Mouse (Mus musculus) MEL (cell line): Measurements from ENCODE around the gene Higd2a. TPM values are rescaled to one million over a fixed set of nuclear protein-coding genes. Genes with fewer than 3 reads are reported as not detected.

Experiments
- polyA plus RNA-seq, 2 experiments: library from polyadenylated mRNA; stranded (reverse) in 1 of 2; unstranded in 1 of 2; fragments of >175 nt in 1 of 2; fragments of >200 nt in 1 of 2; gene quantifications; 2 replicates each; pipeline versions ENCODE4 v1.2.1 to v1.2.4; 2012; ENCODE audit warnings: low replicate concordance in 2 of 2, low read depth in 1 of 2; ENCODE audit not compliant: insufficient read length in 2 of 2, insufficient read depth in 1 of 2, missing spikeins in 1 of 2
- total RNA-seq: library from RNA; depleted of rRNA; stranded (reverse); fragments of 300-350 nt; gene quantifications from 2 replicates; pipeline ENCODE4 v1.2.3, GENCODE M21; 2012; rRNA removed

Higd2a gene
- total and polyA plus RNA-seq, 3 experiments = 54.0 to 131 TPM; not detected in 1

Other genes starting within 250 kb of the Higd2a start
- gene Cplx2, start 218.9 kb upstream of the Higd2a start, total RNA-seq = 1.8 and 2.1 TPM in 2 replicates
- gene Cplx2, start 218.9 kb upstream of the Higd2a start, polyA plus RNA-seq = 1 to 10 TPM in 1 of 2 experiments, not detected in 1; 4.7 TPM
- 89.6 and 94.0 TPM in 2 replicates for gene Thoc3, start 121.4 kb upstream of the Higd2a start, total RNA-seq
- gene Thoc3, start 121.4 kb upstream of the Higd2a start, polyA plus RNA-seq = 100 to 1,000 TPM in 1 of 2 experiments, not detected in 1; 109 TPM
- gene Simc1, start 86.4 kb upstream of the Higd2a start, total RNA-seq = 4.9 and 5.6 TPM in 2 replicates
- gene Simc1, start 86.4 kb upstream of the Higd2a start, polyA plus RNA-seq = 10 to 100 TPM in 1 of 2 experiments, not detected in 1; 11.9 TPM
- gene 4833439L19Rik, start 24.8 kb upstream of the Higd2a start, total RNA-seq = 32.0 and 34.2 TPM in 2 replicates
- 10 to 100 TPM in 1 of 2 experiments, not detected in 1; 53.8 TPM for gene 4833439L19Rik, start 24.8 kb upstream of the Higd2a start, polyA plus RNA-seq
- 3.8 and 5.1 TPM in 2 replicates for gene Arl10, start 15.2 kb upstream of the Higd2a start, total RNA-seq
- 10 to 100 TPM in 1 of 2 experiments, not detected in 1; 10.9 TPM for gene Arl10, start 15.2 kb upstream of the Higd2a start, polyA plus RNA-seq
- 126 and 131 TPM in 2 replicates for gene Nop16, start 117 bp upstream of the Higd2a start, total RNA-seq
- gene Nop16, start 117 bp upstream of the Higd2a start, polyA plus RNA-seq = 100 to 1,000 TPM in 1 of 2 experiments, not detected in 1; 172 TPM
- gene Cltb, start 21.1 kb downstream of the Higd2a start, total RNA-seq = 23.5 and 25.0 TPM in 2 replicates
- 10 to 100 TPM in 1 of 2 experiments, not detected in 1; 59.9 TPM for gene Cltb, start 21.1 kb downstream of the Higd2a start, polyA plus RNA-seq
- 27.8 and 31.4 TPM in 2 replicates for gene Faf2, start 31.6 kb downstream of the Higd2a start, total RNA-seq
- 10 to 100 TPM in 1 of 2 experiments, not detected in 1; 39.3 TPM for gene Faf2, start 31.6 kb downstream of the Higd2a start, polyA plus RNA-seq
- gene Rnf44, start 103.7 kb downstream of the Higd2a start, total RNA-seq = 10.4 and 10.7 TPM in 2 replicates
- 10 to 100 TPM in 1 of 2 experiments, not detected in 1; 60.5 TPM for gene Rnf44, start 103.7 kb downstream of the Higd2a start, polyA plus RNA-seq
- not detected in 2 replicates for gene Cdhr2, start 111.3 kb downstream of the Higd2a start, total RNA-seq
- gene Cdhr2, start 111.3 kb downstream of the Higd2a start, polyA plus RNA-seq = not detected
- not detected in 2 replicates for gene Gprin1, start 159.7 kb downstream of the Higd2a start, total RNA-seq
- not detected for gene Gprin1, start 159.7 kb downstream of the Higd2a start, polyA plus RNA-seq
- gene Sncb, start 176.4 kb downstream of the Higd2a start, total RNA-seq = not detected in 2 replicates
- not detected for gene Sncb, start 176.4 kb downstream of the Higd2a start, polyA plus RNA-seq
- gene Eif4e1b, start 193.8 kb downstream of the Higd2a start, total RNA-seq = not detected in 2 replicates
- not detected for gene Eif4e1b, start 193.8 kb downstream of the Higd2a start, polyA plus RNA-seq
- 3.3 and 4.1 TPM in 2 replicates for gene Tspan17, start 199.2 kb downstream of the Higd2a start, total RNA-seq
- gene Tspan17, start 199.2 kb downstream of the Higd2a start, polyA plus RNA-seq = 10 to 100 TPM in 1 of 2 experiments, not detected in 1; 23.0 TPM